Mouse (Mus musculus) cerebellum, postnatal 36 days (tissue): ENCODE measurements around the gene Acrbp.

Experiments
- DNase-seq, 2 experiments: peaks; one replicate each; pipeline ENCODE4 v3.0.0; 2021 to 2022; ENCODE audit warnings: mixed read lengths in 2 of 2

Gene Acrbp

GRCm38 (mm10) chr6:125071896-125072279 lies 22.4 kb downstream of the Acrbp start:
- DNase-seq, result peak; percentile 90 to 92

DNA sequence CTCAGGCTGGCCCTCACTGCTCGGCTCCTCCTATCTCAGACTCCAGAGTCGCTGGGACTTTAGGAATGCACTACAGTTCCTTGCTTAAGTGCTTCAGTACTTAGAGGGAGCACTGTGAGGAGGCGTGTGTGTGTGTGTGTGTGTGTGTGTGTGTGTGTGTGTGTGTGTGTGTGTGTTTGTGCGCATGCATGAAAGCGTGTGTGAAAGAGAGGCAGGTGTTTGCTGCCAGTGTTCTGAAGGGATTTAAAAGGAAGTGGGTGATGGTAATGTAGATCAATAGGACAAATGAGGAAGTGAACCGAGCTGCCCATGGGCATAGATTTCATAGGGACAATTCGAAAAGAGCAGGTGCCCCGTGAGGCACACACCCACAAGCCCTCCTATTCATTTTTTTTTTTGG lies 24.3 kb downstream of the Acrbp start:
- no peak for DNase-seq

- DNase-seq, result no peak
Observed at GRCm38 (mm10) chr6:125081394-125081793, 31.9 kb downstream of the Acrbp start.

DNA sequence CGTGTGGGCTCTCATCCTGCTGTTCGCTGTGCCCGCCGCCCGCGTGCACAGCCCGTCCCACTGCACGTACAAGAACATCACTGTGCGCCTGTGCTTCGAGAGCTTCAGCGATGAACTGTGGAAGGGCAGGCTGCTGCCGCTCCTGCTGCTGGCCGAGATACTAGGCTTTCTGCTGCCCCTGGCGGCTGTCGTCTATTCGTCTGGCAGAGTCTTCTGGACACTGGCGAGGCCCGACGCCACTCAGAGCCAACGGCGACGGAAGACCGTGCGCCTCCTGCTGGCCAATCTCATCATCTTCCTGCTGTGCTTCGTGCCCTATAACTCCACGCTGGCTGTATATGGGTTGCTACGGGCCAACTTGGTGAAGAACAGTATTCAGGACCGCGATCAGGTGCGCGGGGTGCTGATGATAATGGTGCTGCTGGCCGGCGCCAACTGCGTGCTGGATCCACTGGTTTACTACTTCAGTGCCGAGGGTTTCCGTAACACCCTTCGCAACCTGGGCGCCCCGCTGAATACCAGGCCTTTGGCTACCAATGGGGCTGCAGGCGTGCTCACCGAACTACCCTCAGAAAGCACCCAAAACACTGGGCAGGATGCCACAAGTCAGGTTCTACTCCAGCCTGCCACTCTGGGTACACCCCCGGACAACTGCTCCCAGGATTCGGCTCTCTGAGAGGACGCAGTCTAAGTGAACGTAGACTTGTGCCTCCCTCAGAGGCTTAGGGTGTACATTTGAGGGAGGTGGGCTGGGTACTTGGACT lies 32.5 kb downstream of the Acrbp start:
- DNase-seq, result peak; percentile 77 to 88

DNA sequence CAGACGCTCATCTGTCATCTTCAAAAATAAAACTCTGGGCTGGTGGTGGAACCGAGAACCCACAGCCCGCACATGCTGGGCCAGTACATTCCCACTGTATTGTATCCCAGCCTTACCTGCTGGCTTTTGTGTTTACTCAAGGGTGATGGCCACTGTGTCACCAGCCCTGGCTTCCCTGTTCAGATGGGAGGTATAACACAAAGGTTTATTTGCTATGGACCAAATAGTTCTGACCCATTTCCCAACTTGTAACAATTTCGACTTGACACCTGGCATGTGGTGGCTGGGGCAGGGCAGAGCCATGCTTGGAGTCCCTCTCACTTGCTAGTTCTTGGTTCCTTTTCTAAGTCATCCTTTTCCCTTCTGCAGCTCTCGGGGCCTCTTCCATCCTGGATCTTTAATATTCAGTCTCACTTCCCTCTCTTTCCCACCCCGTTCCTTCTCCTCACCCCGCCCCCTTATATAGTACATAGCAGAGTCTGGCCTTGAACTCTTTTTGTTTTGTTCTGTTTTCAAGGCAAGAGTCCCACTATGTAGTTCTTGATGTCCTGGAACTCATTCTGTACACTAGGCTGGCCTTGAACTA lies 33.4 kb downstream of the Acrbp start:
- DNase-seq, result no peak

GRCm38 (mm10) chr6:125084424-125084823 lies 34.9 kb downstream of the Acrbp start:
- peak; percentile 55 to 76 for DNase-seq

DNA sequence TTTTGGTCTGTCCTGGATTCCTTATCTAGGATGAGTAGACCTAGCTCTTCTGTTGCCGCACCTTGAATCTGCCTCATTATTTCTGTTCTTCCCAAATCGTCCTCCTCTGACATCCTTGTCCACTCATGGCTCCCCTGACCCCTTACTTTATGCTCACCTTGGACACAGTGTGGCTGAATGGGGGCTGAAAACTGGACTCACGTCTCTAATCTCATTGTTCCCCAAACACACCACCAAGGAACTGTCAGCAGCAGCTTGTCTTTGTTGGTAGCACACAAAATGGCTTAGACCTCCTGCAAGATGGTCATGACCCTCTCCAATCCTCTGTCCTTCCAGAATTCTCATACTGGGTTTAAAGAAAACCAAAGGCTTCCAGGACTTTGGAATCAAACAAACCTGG lies 38.4 kb downstream of the Acrbp start:
- no peak for DNase-seq

DNA sequence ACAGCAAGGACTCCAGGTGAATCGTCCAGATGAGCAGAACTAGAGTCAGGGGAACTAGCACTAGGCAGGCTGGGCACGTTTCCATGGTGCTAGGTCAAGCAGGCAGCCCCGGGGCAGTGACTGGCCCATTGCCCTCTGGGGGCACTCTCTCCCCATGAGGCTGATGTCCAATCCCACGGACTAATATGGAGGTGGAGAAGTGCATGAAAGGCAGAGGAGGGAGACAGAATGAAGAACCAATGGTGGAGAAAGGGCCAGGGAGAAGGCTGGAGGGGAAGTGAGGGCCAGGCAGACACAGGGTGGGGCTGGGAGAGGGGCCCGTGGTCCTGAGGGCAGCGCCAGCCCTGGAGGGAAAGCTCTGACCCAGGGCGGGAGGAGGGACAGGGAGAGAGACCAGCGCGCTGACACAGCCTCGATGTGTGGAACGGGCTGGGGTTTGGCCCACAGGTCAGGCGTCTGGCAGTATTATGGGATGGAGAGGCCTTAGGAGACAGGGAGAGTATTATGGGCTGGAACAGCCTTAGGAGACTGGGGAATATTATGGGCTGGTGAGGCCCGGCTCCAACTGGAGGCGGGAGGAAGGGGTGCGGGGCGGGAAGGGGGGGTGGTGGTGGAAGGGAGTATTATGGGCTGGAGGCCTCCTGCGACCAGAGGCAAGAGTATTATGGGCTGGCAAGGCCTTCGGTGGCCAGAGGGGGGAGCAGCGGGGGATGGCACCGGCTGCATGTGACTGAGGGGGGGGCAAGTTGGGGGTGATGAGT lies 39.3 kb downstream of the Acrbp start:
- DNase-seq, result peak; percentile 76 to 83

GRCm38 (mm10) chr6:125089521-125090321 lies 40.2 kb downstream of the Acrbp start:
- DNase-seq, result peak; percentile 71 to 85

- no peak for DNase-seq
Observed at GRCm38 (mm10) chr6:125090341-125091085, 41.0 kb downstream of the Acrbp start.

- DNase-seq, result no peak
Observed at GRCm38 (mm10) chr6:125092372-125092771, 42.9 kb downstream of the Acrbp start.

GRCm38 (mm10) chr6:125094843-125095242 lies 45.4 kb downstream of the Acrbp start:
- no peak for DNase-seq

DNA sequence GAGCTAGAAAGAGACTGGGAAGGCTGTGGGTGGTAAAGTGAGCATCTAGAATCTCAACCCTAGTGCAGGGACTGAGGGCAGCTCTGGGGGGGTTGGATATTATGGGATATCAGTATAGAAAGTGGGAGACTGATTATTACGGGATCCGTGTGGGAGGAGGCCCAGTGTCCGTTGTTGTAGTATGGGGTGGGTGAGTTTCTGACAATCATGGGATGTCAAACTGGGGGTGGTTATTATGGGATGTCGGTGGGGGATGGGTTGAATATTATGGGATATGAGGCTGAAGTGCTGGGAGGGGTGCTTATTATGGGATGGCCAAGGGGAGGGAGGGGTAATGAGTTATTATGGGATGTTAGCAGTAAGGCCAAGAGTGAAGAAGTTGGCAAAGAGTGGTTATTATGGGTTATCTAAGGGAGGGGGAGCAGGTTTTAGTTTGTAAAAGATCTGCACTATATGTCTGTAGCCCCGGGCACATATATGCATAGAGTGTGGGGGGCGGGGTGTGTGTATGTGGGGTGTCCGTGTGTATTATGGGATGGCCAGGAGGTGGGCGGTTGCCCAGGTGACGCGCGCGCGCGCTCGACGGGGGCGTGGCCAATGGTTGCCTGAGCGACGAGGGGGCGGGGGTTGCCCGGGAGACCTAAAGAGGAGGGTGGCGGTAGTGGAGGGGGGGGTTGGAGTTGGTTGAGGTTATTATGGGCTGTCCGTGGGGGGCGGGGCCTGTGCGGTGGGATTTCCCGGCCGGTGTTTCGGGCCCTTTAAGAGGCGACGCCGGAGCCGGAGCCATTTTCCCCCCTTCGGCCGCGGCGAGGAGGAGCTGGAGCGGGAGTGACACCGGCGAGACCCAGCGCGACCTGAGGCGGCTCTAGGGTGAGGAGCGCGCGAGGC lies 46.1 kb downstream of the Acrbp start, which contains the start of gene Chd4:
TSS of gene Chd4 (plus strand) at position 591 of the 888 bp plus-strand sequence.
- peak; percentile 97 to 99 for DNase-seq

- DNase-seq, result no peak
Observed at GRCm38 (mm10) chr6:125096279-125096596, 46.7 kb downstream of the Acrbp start.

DNA sequence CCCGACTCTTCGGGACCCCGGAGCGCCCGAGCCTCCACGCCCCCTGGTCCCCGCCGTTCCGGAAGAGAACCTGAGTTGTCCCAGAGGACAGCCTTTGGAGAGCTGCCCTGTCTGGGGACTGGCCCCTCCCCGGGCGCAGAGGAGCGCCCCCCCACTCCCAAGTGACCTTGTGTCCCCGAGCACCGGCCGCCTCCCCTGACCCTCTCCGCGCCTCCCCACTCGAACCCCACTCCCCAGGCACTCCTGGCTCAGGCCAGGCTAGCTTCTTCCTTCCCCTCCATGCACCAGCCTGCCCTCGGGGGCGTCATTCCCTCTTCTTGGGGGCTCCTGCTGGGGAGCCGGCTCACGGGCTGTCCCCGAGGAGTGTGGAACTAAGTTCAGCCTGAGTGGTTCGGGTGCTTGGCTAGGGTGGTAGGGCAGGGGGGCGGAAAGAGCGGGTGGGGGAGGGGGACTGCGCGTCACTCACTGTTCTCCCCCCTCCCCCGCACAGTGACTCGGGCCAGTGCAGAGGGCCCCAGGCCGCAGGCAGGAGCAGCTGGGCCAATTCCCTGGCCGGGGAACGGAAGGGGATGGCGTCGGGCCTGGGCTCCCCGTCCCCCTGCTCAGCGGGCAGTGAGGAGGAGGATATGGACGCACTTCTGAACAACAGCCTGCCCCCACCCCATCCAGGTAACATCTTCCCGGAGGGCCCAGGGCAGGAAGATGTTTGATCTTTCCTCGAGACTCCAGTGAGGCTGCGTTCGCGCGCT lies 47.3 kb downstream of the Acrbp start:
- DNase-seq, result peak; percentile 53 to 66

- peak; percentile 36 to 52 for DNase-seq
Observed at GRCm38 (mm10) chr6:125097346-125097689, 47.8 kb downstream of the Acrbp start.

- no peak for DNase-seq
Observed at GRCm38 (mm10) chr6:125097951-125098350, 48.5 kb downstream of the Acrbp start.

DNA sequence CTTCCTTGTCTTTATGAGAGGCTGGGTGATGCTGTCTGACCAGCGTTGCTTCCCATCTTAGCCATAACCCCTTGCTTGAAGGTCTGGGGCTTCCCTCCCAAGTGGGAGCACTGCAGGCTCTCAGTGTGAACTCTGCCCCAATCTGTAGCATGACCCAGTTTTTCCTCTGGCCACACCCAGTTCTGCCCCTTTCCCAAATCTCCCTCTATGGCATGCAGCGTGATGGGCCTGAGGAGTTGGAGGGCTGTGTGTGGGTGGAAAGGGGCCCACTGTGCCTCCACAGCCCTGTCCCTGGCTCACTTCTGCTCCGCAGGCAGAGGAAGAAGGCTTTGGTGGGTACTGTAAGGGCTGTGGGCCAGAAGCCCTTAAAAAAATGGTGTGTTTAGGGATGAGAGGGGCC lies 49.0 kb downstream of the Acrbp start:
- peak in 1 of 2 experiments; percentile 27 for DNase-seq

DNA sequence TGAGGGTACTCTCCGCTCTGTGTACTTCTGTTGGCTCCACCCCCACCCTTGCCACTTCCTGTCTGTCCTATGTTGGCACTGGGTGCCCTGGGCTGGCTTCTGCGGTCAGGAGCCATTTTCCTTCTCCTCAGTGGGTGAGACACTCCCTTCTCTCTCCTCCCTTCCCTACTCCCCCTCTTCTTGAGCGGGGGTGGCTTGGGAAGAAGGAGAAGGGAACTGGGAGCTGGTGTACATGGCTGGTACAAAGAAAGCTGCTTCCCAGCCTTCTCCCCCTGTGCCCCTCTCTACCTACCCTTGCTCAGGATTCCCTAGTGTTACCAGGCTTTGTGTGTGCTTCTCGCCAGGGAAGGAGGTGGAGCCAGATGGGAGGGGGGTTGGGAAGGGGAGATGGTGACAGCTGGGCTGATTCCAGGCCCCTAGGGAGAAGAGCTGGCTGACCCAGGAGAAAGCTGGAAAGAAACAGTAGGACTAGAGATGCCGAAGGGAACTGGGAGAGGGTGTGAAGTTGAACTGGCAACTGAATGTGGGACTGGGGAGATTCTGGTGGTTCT lies 50.0 kb downstream of the Acrbp start:
- DNase-seq, result peak; percentile 34 to 36

GRCm38 (mm10) chr6:125101444-125101843 lies 52.0 kb downstream of the Acrbp start:
- DNase-seq, result no peak
